Mouse (Mus musculus) intestine, postnatal 0 days (tissue): ENCODE data around the gene Wscd2. TPM values are rescaled to one million over a fixed set of nuclear protein-coding genes. Genes with fewer than 3 reads are reported as not detected.

Experiments
- ATAC-seq: fragments of 200-750 bp; cut with Nextera tagmentation; 2 replicates; pipeline ENCODE4 v1.8.0; 2017; ENCODE audit warnings: mild to moderate bottlenecking, moderate TSS enrichment, moderate library complexity
- H3K27ac ChIP-seq: fragments of 300-500 bp; sonication (generic); 2 replicates; pipeline ENCODE4 v1.5.1; 2014; ENCODE audit warnings: mild to moderate bottlenecking, low read depth, low read length, moderate library complexity
- H3K27me3 ChIP-seq: fragments of 300-500 bp; sonication (generic); replicated peaks from 2 replicates; pipeline ENCODE4 v1.6.1; 2014; ENCODE audit warnings: low read length, mixed read lengths; ENCODE audit not compliant: control insufficient read depth, insufficient read depth
- H3K36me3 ChIP-seq: fragments of 300-500 bp; sonication (generic); 2 replicates; pipeline ENCODE4 v1.6.1; 2014; ENCODE audit warnings: mild to moderate bottlenecking, moderate library complexity; ENCODE audit not compliant: control insufficient read depth, insufficient read depth
- H3K4me1 ChIP-seq: fragments of 300-500 bp; sonication (generic); replicated peaks from 2 replicates; pipeline ENCODE4 v1.6.1; 2014; ENCODE audit warnings: antibody characterized with exemption, low read length, mixed read lengths; ENCODE audit not compliant: control insufficient read depth, insufficient read depth
- H3K4me2 ChIP-seq: fragments of 300-500 bp; sonication (generic); replicated peaks from 2 replicates; pipeline ENCODE4 v1.6.1; 2014; ENCODE audit warnings: low read depth, mild to moderate bottlenecking, moderate library complexity
- H3K4me3 ChIP-seq: fragments of 300-500 bp; sonication (generic); 2 replicates; pipeline ENCODE4 v1.5.1; 2014; ENCODE audit warnings: low read depth, low read length
- H3K9ac ChIP-seq: fragments of 300-500 bp; sonication (generic); 2 replicates; pipeline ENCODE4 v1.6.1; 2014; ENCODE audit warnings: mild to moderate bottlenecking, low read depth, low read length
- H3K9me3 ChIP-seq: fragments of 300-500 bp; sonication (generic); 2 replicates; pipeline ENCODE4 v1.6.1; 2016; ENCODE audit warnings: mixed run types; ENCODE audit not compliant: control insufficient read depth
- CTCF ChIP-seq: sonication (generic); IDR thresholded peaks from 2 replicates; pipeline ENCODE4 v1.5.1; 2016; ENCODE audit warnings: low read depth, mild to moderate bottlenecking, control low read depth, antibody characterized with exemption, moderate library complexity
- WGBS: fragments of 180-500 bp; shearing (Covaris S2); extraction: QIAGEN DNeasy Blood & Tissue Kit; methylation state at CpG from one replicate; pipeline ENCODE4 v1.1.7; 2014; 5-methylcytosine and 5-hydroxymethylcytosine counted together
- polyA plus RNA-seq: library from polyadenylated mRNA; unstranded; fragments of >200 nt; fragmentation: Nextera tagmentation; extraction: Ambion mirVana; gene quantifications from 2 replicates; pipeline ENCODE4 v1.2.1, GENCODE M21; 2015

Wscd2 gene
- polyA plus RNA-seq, 1 experiment from 2014 or later, result 4.2 TPM

GRCm38 (mm10) chr5:113456756-113457155, 33.4 kb upstream of the Wscd2 start:
- no peaks in the 10 kb centered on the region for H3K4me1 ChIP-seq
- no peak for ATAC-seq
- no peak overlapping the region for H3K27ac ChIP-seq
- H3K9me3 ChIP-seq, result no peaks in the 10 kb centered on the region
- no peak overlapping the region for H3K4me2 ChIP-seq
- H3K36me3 ChIP-seq, result no peaks in the 10 kb centered on the region
- H3K27me3 ChIP-seq, result peaks cover 4% of the 10 kb centered on the region; the same call in 1 of the 2 replicates
- TF ChIP-seq CTCF, result no peak
- 88% methylated on average over 4 of the region's 4 CpGs for WGBS
- H3K9ac ChIP-seq, result no peak overlapping the region
- no peak overlapping the region for H3K4me3 ChIP-seq

GRCm38 (mm10) chr5:113457260-113457659, 32.9 kb upstream of the Wscd2 start:
- peaks cover 4% of the 10 kb centered on the region; the same call in 1 of the 2 replicates for H3K27me3 ChIP-seq
- H3K36me3 ChIP-seq, result no peaks in the 10 kb centered on the region
- H3K9ac ChIP-seq, result no peak overlapping the region
- no peak overlapping the region for H3K4me3 ChIP-seq
- no peaks in the 10 kb centered on the region for H3K9me3 ChIP-seq
- WGBS, result 68% methylated on average over 6 of the region's 6 CpGs
- no peaks in the 10 kb centered on the region for H3K4me1 ChIP-seq
- no peak for TF ChIP-seq CTCF
- ATAC-seq, result no peak
- no peak overlapping the region for H3K4me2 ChIP-seq
- no peak overlapping the region for H3K27ac ChIP-seq

- H3K4me3 ChIP-seq, result no peak overlapping the region
- WGBS, result 60% methylated on average over 7 of the region's 7 CpGs
- H3K27ac ChIP-seq, result no peak overlapping the region
- H3K27me3 ChIP-seq, result peaks cover 4% of the 10 kb centered on the region; the same call in 1 of the 2 replicates
- no peak for TF ChIP-seq CTCF
- ATAC-seq, result no peak
- no peaks in the 10 kb centered on the region for H3K9me3 ChIP-seq
- no peak overlapping the region for H3K9ac ChIP-seq
- H3K36me3 ChIP-seq, result no peaks in the 10 kb centered on the region
- no peaks in the 10 kb centered on the region for H3K4me1 ChIP-seq
- H3K4me2 ChIP-seq, result no peak overlapping the region
These were observed 30.2 kb upstream of the Wscd2 start for GRCm38 (mm10) chr5:113459942-113460341.

GRCm38 (mm10) chr5:113461582-113461981, 28.6 kb upstream of the Wscd2 start:
- no peak for TF ChIP-seq CTCF
- H3K27ac ChIP-seq, result no peak overlapping the region
- WGBS, result 28% methylated on average over 16 of the region's 16 CpGs
- no peak for ATAC-seq
- H3K36me3 ChIP-seq, result no peaks in the 10 kb centered on the region
- H3K27me3 ChIP-seq, result peaks cover 4% of the 10 kb centered on the region; the same call in 1 of the 2 replicates
- H3K4me1 ChIP-seq, result no peaks in the 10 kb centered on the region
- H3K4me3 ChIP-seq, result no peak overlapping the region
- H3K4me2 ChIP-seq, result no peak overlapping the region
- H3K9me3 ChIP-seq, result no peaks in the 10 kb centered on the region
- no peak overlapping the region for H3K9ac ChIP-seq

GRCm38 (mm10) chr5:113461998-113462625, 28.0 kb upstream of the Wscd2 start:
- no peaks in the 10 kb centered on the region for H3K4me1 ChIP-seq
- H3K4me3 ChIP-seq, result no peak overlapping the region
- no peak overlapping the region for H3K9ac ChIP-seq
- H3K27ac ChIP-seq, result no peak overlapping the region
- no peaks in the 10 kb centered on the region for H3K9me3 ChIP-seq
- 59% methylated on average over 21 of the region's 21 CpGs for WGBS
- H3K36me3 ChIP-seq, result no peaks in the 10 kb centered on the region
- no peak for TF ChIP-seq CTCF
- peaks cover 4% of the 10 kb centered on the region; the same call in 1 of the 2 replicates for H3K27me3 ChIP-seq
- H3K4me2 ChIP-seq, result no peak overlapping the region
- ATAC-seq, result no peak

GRCm38 (mm10) chr5:113464731-113465130, 25.4 kb upstream of the Wscd2 start:
- no peaks in the 10 kb centered on the region for H3K4me1 ChIP-seq
- H3K9ac ChIP-seq, result no peak overlapping the region
- no peaks in the 10 kb centered on the region for H3K36me3 ChIP-seq
- no peak overlapping the region for H3K4me3 ChIP-seq
- TF ChIP-seq CTCF, result no peak
- 76% methylated on average over 6 of the region's 6 CpGs for WGBS
- no peaks in the 10 kb centered on the region for H3K9me3 ChIP-seq
- H3K4me2 ChIP-seq, result no peak overlapping the region
- peaks cover 4% of the 10 kb centered on the region; the same call in 1 of the 2 replicates for H3K27me3 ChIP-seq
- no peak overlapping the region for H3K27ac ChIP-seq
- ATAC-seq, result no peak
